Mouse (Mus musculus) MEL (cell line): ENCODE measurements around the gene Snrpd3. TPM values are rescaled to one million over a fixed set of nuclear protein-coding genes. Genes with fewer than 3 reads are reported as not detected.

Experiments used
- DNase-seq: peaks from one replicate; pipeline ENCODE4 v3.0.0; 2011; ENCODE audit warnings: low read depth, low spot score
- H3K27ac ChIP-seq: 2 replicates; pipeline ENCODE4 v1.5.1; 2012; ENCODE audit warnings: low read depth, mild to moderate bottlenecking, control low read depth, low read length, moderate library complexity; ENCODE audit not compliant: control insufficient read depth
- H3K27me3 ChIP-seq, 2 experiments: fragments of 150-350 bp in 1 of 2; sonication (generic) in 1 of 2; 2 replicates each; pipeline ENCODE4 v1.6.1; 2012; ENCODE audit warnings: low read length in 2 of 2, mild to moderate bottlenecking in 2 of 2, improper control_type of control experiment in 1 of 2, moderate library complexity in 1 of 2; ENCODE audit not compliant: insufficient read depth in 2 of 2, control insufficient read depth in 1 of 2
- H3K36me3 ChIP-seq, 2 experiments: 2 replicates each; pipeline ENCODE4 v1.6.1; 2012 to 2014; ENCODE audit warnings: low read length in 2 of 2, improper control_type of control experiment in 1 of 2, inconsistent platforms in 1 of 2, mild to moderate bottlenecking in 1 of 2; ENCODE audit not compliant: insufficient read depth in 2 of 2, control insufficient read depth in 1 of 2
- H3K4me1 ChIP-seq, 2 experiments: fragments of 150-350 bp in 1 of 2; sonication (generic) in 1 of 2; 2 replicates each; pipeline ENCODE4 v1.6.1; 2012; ENCODE audit warnings: low read length in 2 of 2, improper control_type of control experiment in 1 of 2, mild to moderate bottlenecking in 1 of 2; ENCODE audit not compliant: insufficient read depth in 2 of 2, control insufficient read depth in 1 of 2
- H3K4me3 ChIP-seq, 2 experiments: fragments of 150-350 bp in 1 of 2; sonication (generic) in 1 of 2; 2 replicates each; pipeline ENCODE4 v1.5.1; 2012; ENCODE audit warnings: low read depth in 2 of 2, low read length in 2 of 2, mild to moderate bottlenecking in 2 of 2, moderate library complexity in 2 of 2, control low read depth in 1 of 2, improper control_type of control experiment in 1 of 2; ENCODE audit not compliant: control insufficient read depth in 1 of 2, insufficient read depth in 1 of 2
- H3K79me2 ChIP-seq: 2 replicates; pipeline ENCODE4 v1.6.1; 2012; ENCODE audit warnings: mild to moderate bottlenecking, low read length, moderate library complexity; ENCODE audit not compliant: control insufficient read depth, poor library complexity, insufficient read depth
- H3K9ac ChIP-seq: 2 replicates; pipeline ENCODE4 v1.6.1; 2012; ENCODE audit warnings: low read depth, mild to moderate bottlenecking, control low read depth, low read length, moderate library complexity; ENCODE audit not compliant: control insufficient read depth, poor library complexity, severe bottlenecking
- H3K9me3 ChIP-seq: fragments of 150-350 bp; sonication (generic); replicated peaks from 2 replicates; pipeline ENCODE4 v1.6.1; 2012; ENCODE audit warnings: mild to moderate bottlenecking, low read length, improper control_type of control experiment, moderate library complexity; ENCODE audit not compliant: insufficient read depth
- BHLHE40 ChIP-seq: IDR thresholded peaks from 2 replicates; pipeline ENCODE4 v1.6.1; 2012; ENCODE audit warnings: low read depth, mild to moderate bottlenecking, inconsistent platforms, low read length, improper control_type of control experiment, borderline replicate concordance
- CHD1 ChIP-seq: IDR thresholded peaks from 2 replicates; pipeline ENCODE4 v1.6.1; 2012; ENCODE audit warnings: low read depth, mild to moderate bottlenecking, inconsistent platforms, low read length, improper control_type of control experiment
- CTCF ChIP-seq, 3 experiments: IDR thresholded peaks in 2 of 3; conservative IDR thresholded peaks in 1 of 3; 2 replicates each; pipeline ENCODE4 v1.5.1; 2011 to 2012; ENCODE audit warnings: low read length in 3 of 3, low read depth in 2 of 3, mild to moderate bottlenecking in 2 of 3, improper control_type of control experiment in 1 of 3, inconsistent platforms in 1 of 3, mixed read lengths in 1 of 3, moderate library complexity in 1 of 3; ENCODE audit not compliant: control insufficient read depth in 1 of 3, insufficient read depth in 1 of 3, poor library complexity in 1 of 3, severe bottlenecking in 1 of 3
- ELF1 ChIP-seq: IDR thresholded peaks from 2 replicates; pipeline ENCODE4 v1.6.1; 2014; ENCODE audit warnings: low read depth, mild to moderate bottlenecking, inconsistent platforms, low read length, improper control_type of control experiment, moderate library complexity
- ETS1 ChIP-seq: IDR thresholded peaks from 2 replicates; pipeline ENCODE4 v1.6.1; 2012; ENCODE audit warnings: low read depth, mild to moderate bottlenecking, inconsistent platforms, low read length, improper control_type of control experiment, moderate library complexity
- GABPA ChIP-seq: IDR thresholded peaks from 2 replicates; pipeline ENCODE4 v1.6.1; 2012; ENCODE audit warnings: low read depth, mild to moderate bottlenecking, inconsistent platforms, low read length, improper control_type of control experiment, moderate library complexity
- JUND ChIP-seq: IDR thresholded peaks from 2 replicates; pipeline ENCODE4 v1.6.1; 2011; ENCODE audit warnings: low read depth, mild to moderate bottlenecking, improper control_type of control experiment, low read length
- KAT2A ChIP-seq: conservative IDR thresholded peaks from 2 replicates; pipeline ENCODE4 v1.6.1; 2012; ENCODE audit warnings: low read depth, low read length, improper control_type of control experiment, inconsistent platforms
- MAFK ChIP-seq: IDR thresholded peaks from 2 replicates; pipeline ENCODE4 v1.6.1; 2011; ENCODE audit warnings: low read depth, mild to moderate bottlenecking, low read length, improper control_type of control experiment, borderline replicate concordance
- MAZ ChIP-seq: IDR thresholded peaks from 2 replicates; pipeline ENCODE4 v1.6.1; 2012; ENCODE audit warnings: low read depth, mild to moderate bottlenecking, inconsistent platforms, low read length, improper control_type of control experiment
- MEF2A ChIP-seq: IDR thresholded peaks from 2 replicates; pipeline ENCODE4 v1.6.1; 2014; ENCODE audit warnings: low read depth, mild to moderate bottlenecking, inconsistent platforms, low read length, improper control_type of control experiment; ENCODE audit not compliant: poor library complexity, insufficient replicate concordance, severe bottlenecking; ENCODE audit errors: extremely low read depth
- MXI1 ChIP-seq: IDR thresholded peaks from 2 replicates; pipeline ENCODE4 v1.6.1; 2011; ENCODE audit warnings: mild to moderate bottlenecking, low read depth, low read length, improper control_type of control experiment
- MYC ChIP-seq: IDR thresholded peaks from 2 replicates; pipeline ENCODE4 v1.6.1; 2011; ENCODE audit warnings: low read depth, mild to moderate bottlenecking, low read length, improper control_type of control experiment, moderate library complexity
- RCOR1 ChIP-seq: IDR thresholded peaks from 2 replicates; pipeline ENCODE4 v1.6.1; 2012; ENCODE audit warnings: low read depth, mild to moderate bottlenecking, inconsistent platforms, low read length, improper control_type of control experiment
- TAL1 ChIP-seq: IDR thresholded peaks from 2 replicates; pipeline ENCODE4 v1.6.1; 2012; ENCODE audit warnings: mild to moderate bottlenecking, inconsistent platforms, low read length, moderate library complexity, mixed read lengths
- USF1 ChIP-seq: IDR thresholded peaks from 2 replicates; pipeline ENCODE4 v1.6.1; 2014; ENCODE audit warnings: low read depth, mild to moderate bottlenecking, inconsistent platforms, low read length, improper control_type of control experiment, moderate library complexity
- ZMIZ1 ChIP-seq: IDR thresholded peaks from 2 replicates; pipeline ENCODE4 v1.6.1; 2012; ENCODE audit warnings: low read depth, mild to moderate bottlenecking, inconsistent platforms, low read length, improper control_type of control experiment, moderate library complexity
- ZNF384 ChIP-seq: IDR thresholded peaks from 2 replicates; pipeline ENCODE4 v1.6.1; 2012; ENCODE audit warnings: low read depth, mild to moderate bottlenecking, inconsistent platforms, low read length, improper control_type of control experiment
- polyA plus RNA-seq, 2 experiments: library from polyadenylated mRNA; stranded (reverse) in 1 of 2; unstranded in 1 of 2; fragments of >175 nt in 1 of 2; fragments of >200 nt in 1 of 2; gene quantifications; 2 replicates each; pipeline versions ENCODE4 v1.2.1 to v1.2.4; 2012; ENCODE audit warnings: low replicate concordance in 2 of 2, low read depth in 1 of 2; ENCODE audit not compliant: insufficient read length in 2 of 2, insufficient read depth in 1 of 2, missing spikeins in 1 of 2
- total RNA-seq: library from RNA; depleted of rRNA; stranded (reverse); fragments of 300-350 nt; gene quantifications from 2 replicates; pipeline ENCODE4 v1.2.3, GENCODE M21; 2012

Snrpd3 gene
- total and polyA plus RNA-seq, 3 experiments: 155 to 643 TPM; not detected in 1

DNA sequence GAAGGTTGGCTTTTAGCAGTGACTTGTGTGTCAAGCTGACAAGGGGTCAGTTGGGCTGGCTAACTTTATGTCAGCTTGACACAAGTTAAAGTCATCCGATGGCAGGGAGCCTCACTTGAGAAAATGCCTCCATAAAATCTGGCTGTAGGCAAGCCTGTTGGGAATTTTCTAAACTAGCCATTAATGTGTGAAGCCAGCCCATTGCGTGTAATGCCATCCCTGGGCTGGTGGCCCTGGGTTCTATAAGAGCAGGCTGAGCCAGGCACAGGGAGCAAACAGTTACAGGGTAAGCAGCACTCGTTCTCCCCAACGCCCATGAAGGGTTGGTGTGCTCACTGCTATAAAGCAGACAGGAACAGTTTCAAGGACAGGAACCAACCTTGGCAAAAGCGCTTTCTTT is 35.1 kb upstream of the Snrpd3 start:
- 0 out of 4 replicates have a peak, but pooled peaks cover 1 to 2% of the 10 kb centered on the region in 2 experiments for H3K27me3 ChIP-seq
- H3K9me3 ChIP-seq: no peaks in the 10 kb centered on the region
- H3K27ac ChIP-seq: no peak overlapping the region
- no peaks in the 10 kb centered on the region for H3K79me2 ChIP-seq
- no peaks in the 10 kb centered on the region for H3K4me1 ChIP-seq
- H3K4me3 ChIP-seq: no peak overlapping the region
- H3K36me3 ChIP-seq: no peaks in the 10 kb centered on the region
- H3K9ac ChIP-seq: no peak overlapping the region
- DNase-seq: no peak
- TF ChIP-seq CHD1: no peak
- no peak for TF ChIP-seq KAT2A
- no peak for TF ChIP-seq MYC
- TF ChIP-seq BHLHE40: no peak
- TF ChIP-seq RCOR1: no peak
- TF ChIP-seq ZMIZ1: no peak
- no peak for TF ChIP-seq JUND
- no peak for TF ChIP-seq MAZ
- no peak for TF ChIP-seq MXI1
- TF ChIP-seq TAL1: no peak
- no peak for TF ChIP-seq CTCF (IDR thresholded peaks at IDR 0.05 in 2 of 3, conservative IDR thresholded peaks at IDR 0.05 in 1 of 3; ENCODE audit: control insufficient read depth in 1 of 3, insufficient read depth in 1 of 3, low read depth in 2 of 3, low read length in 3 of 3, poor library complexity in 1 of 3, severe bottlenecking in 1 of 3)
- TF ChIP-seq USF1: no peak
- no peak for TF ChIP-seq ZNF384
- TF ChIP-seq MEF2A: no peak
- TF ChIP-seq ELF1: no peak
- TF ChIP-seq, all 39 proteins: peak for 0

DNA sequence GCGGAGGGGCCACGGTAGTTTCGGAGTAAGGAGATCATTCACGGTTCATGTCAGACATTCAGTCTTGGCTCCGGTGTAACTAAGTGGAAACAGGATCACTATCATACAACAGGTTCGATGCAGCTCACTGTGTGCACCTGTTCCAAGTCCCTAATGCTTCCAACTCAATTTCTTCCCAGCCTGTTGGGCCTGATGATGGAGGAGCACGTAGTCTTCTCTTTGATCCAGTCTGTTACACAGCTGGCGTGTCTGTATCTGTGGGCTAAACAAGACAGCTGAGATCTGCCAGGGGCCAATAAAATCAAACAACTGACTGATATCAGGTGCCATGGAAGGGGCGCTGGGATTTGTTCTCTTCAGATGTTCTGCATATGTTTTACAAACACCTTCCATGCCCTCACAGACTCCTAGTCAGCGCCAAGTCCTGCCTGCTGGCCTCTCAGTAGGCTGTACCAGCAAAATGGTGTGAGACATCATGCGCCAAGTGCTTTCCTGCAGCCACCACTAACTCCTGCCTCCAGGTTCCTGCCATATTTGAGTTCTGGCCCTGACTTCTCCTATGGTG is 34.4 kb upstream of the Snrpd3 start:
- TF ChIP-seq GABPA: no peak
- no peak for TF ChIP-seq ETS1
- TF ChIP-seq MAFK: no peak
- H3K27me3 ChIP-seq: 0 out of 4 replicates have a peak, but pooled peaks cover 1 to 2% of the 10 kb centered on the region in 2 experiments
- H3K9me3 ChIP-seq: no peaks in the 10 kb centered on the region
- H3K4me3 ChIP-seq: no peak overlapping the region
- no peak for DNase-seq
- no peak overlapping the region for H3K27ac ChIP-seq
- H3K36me3 ChIP-seq: no peaks in the 10 kb centered on the region
- H3K4me1 ChIP-seq: no peaks in the 10 kb centered on the region
- no peak overlapping the region for H3K9ac ChIP-seq
- no peaks in the 10 kb centered on the region for H3K79me2 ChIP-seq
